Mouse (Mus musculus): ENCODE data around the gene Il12rb1.

Il12rb1 gene

GRCm38 (mm10) chr8:70774740-70775139 is 33.5 kb upstream of the Il12rb1 start:
- no peak for DNase-seq (ENCODE audit: low spot score)

GRCm38 (mm10) chr8:70775227-70775626 is 33.0 kb upstream of the Il12rb1 start:
- DNase-seq (ENCODE audit: low spot score): no peak

- no peak for DNase-seq (ENCODE audit: low spot score)
Observed at GRCm38 (mm10) chr8:70775851-70776495, 32.3 kb upstream of the Il12rb1 start.

- peak; percentile 96 for DNase-seq (ENCODE audit: low spot score)
Observed at GRCm38 (mm10) chr8:70776496-70777444, 31.5 kb upstream of the Il12rb1 start, which contains the start of gene Pik3r2. Pik3r2 (minus strand) TSS chr8:70776713.

- DNase-seq (ENCODE audit: low spot score): no peak
Observed at GRCm38 (mm10) chr8:70780093-70780492, 28.2 kb upstream of the Il12rb1 start.

GRCm38 (mm10) chr8:70786291-70787050 is 21.8 kb upstream of the Il12rb1 start:
- no peak for DNase-seq (ENCODE audit: low spot score)

GRCm38 (mm10) chr8:70787051-70787445 is 21.2 kb upstream of the Il12rb1 start:
- no peak for DNase-seq (ENCODE audit: low spot score)

- DNase-seq (ENCODE audit: low spot score): no peak
Observed at GRCm38 (mm10) chr8:70787941-70788667, 20.1 kb upstream of the Il12rb1 start.

GRCm38 (mm10) chr8:70789046-70789445 is 19.2 kb upstream of the Il12rb1 start:
- no peak for DNase-seq (ENCODE audit: low spot score)

- no peak for DNase-seq (ENCODE audit: low spot score)
Observed at GRCm38 (mm10) chr8:70790846-70791245, 17.4 kb upstream of the Il12rb1 start.

GRCm38 (mm10) chr8:70791294-70791701 is 17.0 kb upstream of the Il12rb1 start:
- no peak for DNase-seq (ENCODE audit: low spot score)

GRCm38 (mm10) chr8:70791975-70792691 is 16.1 kb upstream of the Il12rb1 start:
- peak; percentile 96 for DNase-seq (ENCODE audit: low spot score)

GRCm38 (mm10) chr8:70792700-70793099 is 15.5 kb upstream of the Il12rb1 start:
- DNase-seq (ENCODE audit: low spot score): no peak

GRCm38 (mm10) chr8:70794215-70794614 is 14.0 kb upstream of the Il12rb1 start:
- DNase-seq (ENCODE audit: low spot score): no peak

- DNase-seq (ENCODE audit: low spot score): no peak
Observed at GRCm38 (mm10) chr8:70795370-70795769, 12.9 kb upstream of the Il12rb1 start.

- no peak for DNase-seq (ENCODE audit: low spot score)
Observed at GRCm38 (mm10) chr8:70796403-70797080, 11.7 kb upstream of the Il12rb1 start.

GRCm38 (mm10) chr8:70797081-70798070 is 10.9 kb upstream of the Il12rb1 start:
- DNase-seq (ENCODE audit: low spot score): peak; percentile 87

GRCm38 (mm10) chr8:70798281-70798680 is 10.0 kb upstream of the Il12rb1 start:
- DNase-seq (ENCODE audit: low spot score): no peak

- DNase-seq (ENCODE audit: low spot score): no peak
Observed at GRCm38 (mm10) chr8:70800648-70801047, 7.6 kb upstream of the Il12rb1 start.
